Mouse (Mus musculus) CH12.LX (cell line): ENCODE data around the gene Sdccag8.

Experiments used
- KAT2A ChIP-seq: IDR thresholded peaks from 2 replicates; pipeline ENCODE4 v1.6.1; 2012; ENCODE audit warnings: low read length, improper control_type of control experiment, inconsistent platforms; ENCODE audit not compliant: insufficient replicate concordance
- POLR2A ChIP-seq: IDR thresholded peaks from 2 replicates; pipeline ENCODE4 v1.6.1; 2011; ENCODE audit warnings: low read depth, mild to moderate bottlenecking, improper control_type of control experiment, low read length
- RAD21 ChIP-seq: IDR thresholded peaks from 2 replicates; pipeline ENCODE4 v1.6.1; 2011; ENCODE audit warnings: low read depth, mild to moderate bottlenecking, low read length, improper control_type of control experiment, moderate library complexity

- TF ChIP-seq KAT2A (no peak), RAD21 (no peak), POLR2A (no peak)
These were observed 117.1 kb downstream of the Sdccag8 start for GRCm38 (mm10) chr1:176931511-176931910.
